Mouse (Mus musculus) MN1 (cell line): Measurements from ENCODE around the gene Tfam.

Source experiments
- DNase-seq: peaks from one replicate; pipeline ENCODE4 v3.0.0-alpha.2; 2016; ENCODE audit warnings: low spot score

Gene Tfam

DNA sequence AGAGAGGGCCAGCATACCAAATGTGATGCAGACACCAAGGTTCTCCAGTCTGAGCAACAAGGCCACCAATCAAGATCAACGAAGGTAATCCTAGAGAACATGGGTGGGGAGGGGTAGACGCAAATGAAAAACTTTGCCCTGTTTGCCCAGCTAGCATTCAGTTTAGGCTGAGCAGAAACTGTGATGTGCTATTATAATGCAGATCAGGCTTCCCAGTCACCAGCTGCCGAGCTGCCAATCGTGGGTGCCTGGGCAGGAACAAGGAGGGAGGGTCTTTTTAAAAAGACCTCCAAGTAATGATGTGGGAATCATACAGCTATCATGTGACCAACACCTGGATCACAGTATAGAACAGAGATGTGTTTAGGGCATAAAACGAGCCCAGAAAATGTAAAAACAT, 15.0 kb downstream of the Tfam start:
- no peak for DNase-seq

DNA sequence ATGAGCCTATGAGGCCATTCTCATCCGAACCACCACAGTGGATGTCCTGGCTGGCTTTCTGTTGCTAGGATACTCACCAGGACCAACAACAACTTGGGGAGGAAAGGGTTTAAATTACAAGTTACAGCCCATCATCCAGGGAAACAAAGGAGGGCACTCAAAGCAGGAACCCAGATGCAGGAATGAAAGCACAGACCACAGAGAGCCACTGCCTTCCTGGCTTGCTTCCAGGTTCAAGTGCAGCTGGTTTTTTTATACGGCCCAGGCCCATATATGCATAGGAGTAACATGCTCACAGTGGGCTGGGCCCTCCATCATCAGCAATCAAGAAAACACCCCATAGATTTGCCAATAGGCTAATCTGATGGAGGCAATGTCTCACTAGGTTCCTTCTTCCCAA, 15.4 kb downstream of the Tfam start:
- no peak for DNase-seq

DNA sequence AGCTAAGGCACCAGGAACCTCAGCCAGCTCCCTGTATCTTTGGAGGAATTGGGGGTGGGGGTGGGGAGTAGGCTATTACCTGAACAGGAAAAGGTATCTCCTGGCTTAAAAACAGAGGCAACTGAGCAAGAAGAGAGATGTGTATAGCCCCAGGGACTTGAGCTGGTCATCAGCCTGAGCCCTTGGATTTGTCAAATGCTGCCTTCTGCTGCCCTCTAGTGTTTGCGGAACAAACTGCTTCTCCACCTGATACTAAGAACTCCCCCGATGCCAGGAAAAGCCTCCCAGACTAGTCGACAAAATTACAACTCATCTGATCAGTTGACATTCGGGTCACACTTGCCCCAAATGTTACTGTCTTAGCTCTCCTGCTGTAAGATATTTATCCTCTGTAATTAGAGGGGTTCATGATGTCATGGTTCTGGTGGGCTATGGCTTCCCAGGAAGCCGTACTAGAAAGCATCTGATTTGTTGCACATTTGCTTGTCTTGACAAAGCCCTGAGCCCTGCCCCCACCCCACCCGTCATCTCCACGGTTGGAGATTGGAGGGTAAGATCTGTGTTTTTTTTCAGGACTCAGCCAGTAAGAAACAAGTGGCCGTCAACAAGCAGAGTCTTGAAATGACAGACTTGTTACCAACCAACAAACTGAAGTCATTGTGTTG, 19.7 kb downstream of the Tfam start:
- DNase-seq: peak; percentile 60

DNA sequence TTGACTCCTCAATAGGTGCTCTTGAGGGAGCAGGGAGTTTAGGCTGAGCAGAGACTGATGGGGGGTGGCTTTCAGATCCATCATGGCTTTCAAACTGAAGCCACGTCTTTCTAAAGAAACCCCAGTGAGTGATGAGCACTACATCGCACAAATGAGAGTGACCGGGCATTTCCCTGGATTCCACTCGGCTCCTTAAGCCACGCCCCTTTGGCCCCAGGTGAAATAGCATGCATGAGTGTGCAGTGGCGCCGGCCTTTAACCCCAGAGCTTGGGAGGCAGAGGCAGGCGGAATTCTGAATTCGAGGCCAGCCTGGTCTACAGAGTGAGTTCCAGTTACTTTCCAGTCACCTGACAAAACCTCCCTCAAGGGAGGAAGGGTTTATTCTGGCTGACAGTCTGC, 22.1 kb downstream of the Tfam start:
- DNase-seq: no peak

DNA sequence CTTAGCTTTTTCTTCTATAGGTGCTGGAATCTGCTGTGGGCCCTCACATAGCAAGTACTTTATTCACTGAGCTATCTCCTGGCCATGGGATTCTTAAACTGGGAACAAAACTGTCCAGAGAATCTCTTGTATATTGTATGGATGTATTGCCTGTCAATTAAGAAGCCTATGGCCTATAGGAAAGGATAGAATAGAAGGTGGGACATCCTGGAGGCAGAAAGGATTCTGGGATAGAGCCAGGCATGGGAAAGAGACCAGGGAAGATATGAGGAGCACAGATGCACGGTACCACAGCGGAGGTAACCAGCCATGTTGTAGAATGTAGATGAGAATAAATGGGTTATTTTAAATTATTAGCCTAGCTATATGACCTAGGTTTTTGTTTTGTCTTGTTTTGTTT, 36.6 kb downstream of the Tfam start:
- DNase-seq: no peak

DNA sequence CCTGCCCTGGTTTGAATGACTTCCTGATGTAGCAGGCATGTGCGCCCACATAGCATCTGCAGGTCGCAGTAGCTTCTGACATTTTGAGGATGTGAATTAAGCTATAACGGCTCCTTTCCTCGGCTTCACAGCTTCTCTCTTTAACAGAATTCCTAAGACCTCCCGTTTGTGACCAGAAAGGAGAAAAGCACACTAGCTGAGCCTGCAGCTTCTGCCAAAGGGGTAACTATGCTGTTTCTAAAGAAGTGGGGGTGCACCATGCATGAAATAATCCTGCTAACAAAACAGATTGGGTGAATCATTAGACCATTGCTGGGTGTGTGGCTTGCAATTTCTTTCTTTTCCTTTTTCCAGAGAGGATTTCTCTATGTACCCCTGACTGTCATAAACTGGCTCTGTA, 37.1 kb downstream of the Tfam start:
- DNase-seq: no peak

DNA sequence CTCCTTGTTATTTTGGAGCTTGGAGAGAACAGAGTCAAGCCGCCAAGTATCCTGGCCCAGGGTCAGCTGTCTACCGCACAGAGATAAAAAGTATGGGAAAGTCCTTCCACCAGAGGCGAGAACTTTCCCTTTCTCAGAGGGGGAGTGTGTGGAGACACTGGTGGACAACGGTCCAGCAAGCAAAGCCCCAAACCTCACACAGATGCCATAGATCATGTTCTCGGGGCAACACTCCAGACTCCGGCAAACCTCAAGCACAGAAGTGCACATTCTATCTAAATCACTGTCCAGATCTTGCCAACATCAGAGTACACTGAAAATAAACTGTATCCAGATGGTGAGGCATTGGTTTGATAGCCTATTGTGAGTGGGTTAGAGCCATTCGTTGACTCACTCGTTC, 39.4 kb downstream of the Tfam start:
- DNase-seq: no peak

DNA sequence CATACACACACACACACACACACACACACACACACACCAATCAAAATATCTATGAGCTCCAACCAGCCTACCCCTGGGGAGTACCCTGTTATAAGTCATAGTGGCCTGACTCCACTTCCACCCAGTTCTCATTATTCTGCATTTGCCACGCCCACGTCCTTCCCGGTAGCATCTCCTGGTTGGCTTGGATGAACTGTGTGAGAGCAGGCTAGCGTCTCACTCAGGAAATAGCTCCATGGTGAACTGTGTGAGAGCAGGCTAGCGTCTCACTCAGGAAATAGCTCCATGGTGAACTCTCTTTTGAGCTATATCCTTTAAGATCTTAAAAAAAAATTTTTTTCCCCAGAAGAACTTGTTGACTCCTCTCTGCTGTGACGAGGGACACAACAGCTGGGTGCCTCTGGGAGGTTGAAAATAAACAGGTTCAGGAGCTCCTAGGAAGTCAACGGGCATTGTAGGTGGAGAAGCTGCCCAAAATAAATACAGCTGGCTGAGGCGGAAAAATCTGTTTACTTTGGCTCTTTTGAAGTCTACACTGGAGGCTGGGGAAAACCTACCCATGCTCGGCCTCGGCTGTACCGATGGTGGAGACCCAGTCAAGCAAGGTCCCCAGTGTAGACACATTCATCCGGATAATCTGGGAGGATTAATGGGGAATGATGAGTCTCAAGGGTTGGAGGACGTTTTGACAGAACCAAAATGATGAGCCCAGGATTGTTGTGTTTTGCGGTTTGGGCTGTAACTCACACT, 40.9 kb downstream of the Tfam start:
- DNase-seq: no peak

DNA sequence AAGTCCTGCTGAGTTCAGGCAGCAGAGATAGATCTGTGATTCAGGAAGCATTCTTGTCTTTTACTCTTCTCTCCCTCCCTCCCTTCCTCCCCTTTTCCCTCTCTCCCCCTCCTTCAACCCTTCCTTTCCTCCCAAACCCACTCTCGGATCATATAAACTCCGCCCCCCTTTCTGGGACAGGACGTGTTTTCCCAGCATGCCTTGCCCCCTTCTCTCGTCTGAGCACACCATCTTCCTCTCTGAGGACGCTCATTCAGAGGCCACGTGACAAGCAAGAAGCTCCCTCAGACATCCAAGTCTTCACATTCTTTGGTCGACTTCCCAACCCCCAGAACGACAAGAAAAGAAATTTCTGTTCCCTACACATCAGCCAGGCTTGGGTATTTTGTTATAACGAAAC, 42.6 kb downstream of the Tfam start:
- DNase-seq: no peak

DNA sequence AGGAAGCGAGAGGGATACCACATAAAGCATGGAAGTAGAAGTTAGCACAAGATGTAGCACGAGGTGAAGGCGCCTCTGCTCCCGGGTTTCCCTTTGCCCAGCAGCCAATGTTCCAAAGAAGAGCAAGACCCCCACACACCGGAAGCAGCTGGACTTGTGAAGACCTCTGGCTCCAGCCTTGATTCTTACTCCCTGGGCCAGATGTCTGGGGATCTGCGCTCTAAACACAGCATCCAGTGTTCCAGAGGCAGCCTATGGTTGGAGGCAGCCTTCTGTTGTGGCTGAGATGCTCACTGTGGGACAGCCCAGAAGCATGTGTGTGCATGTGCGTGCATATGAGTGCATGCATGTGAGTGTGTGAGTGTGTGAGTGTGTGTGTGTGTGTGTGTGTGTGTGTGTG, 43.4 kb downstream of the Tfam start:
- DNase-seq: no peak

DNA sequence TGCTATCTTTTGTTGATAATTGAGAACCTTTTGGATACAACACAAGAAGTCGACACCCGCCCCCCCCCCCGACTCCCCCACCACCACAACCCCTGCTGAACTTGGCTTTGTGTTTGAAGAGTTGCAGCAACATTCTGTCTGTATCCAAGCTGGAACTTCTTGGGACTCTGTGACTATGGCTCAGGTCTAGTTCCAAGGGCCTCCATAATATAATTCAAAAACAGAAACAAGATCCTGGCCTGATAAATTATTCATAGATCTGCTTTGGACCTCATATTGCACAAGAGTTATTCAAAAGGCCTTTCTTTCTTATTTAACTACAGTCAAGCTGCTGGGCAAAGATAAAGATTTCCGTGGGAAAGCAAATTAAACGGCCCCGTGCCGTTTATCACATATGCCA, 44.8 kb downstream of the Tfam start:
- DNase-seq: no peak

DNA sequence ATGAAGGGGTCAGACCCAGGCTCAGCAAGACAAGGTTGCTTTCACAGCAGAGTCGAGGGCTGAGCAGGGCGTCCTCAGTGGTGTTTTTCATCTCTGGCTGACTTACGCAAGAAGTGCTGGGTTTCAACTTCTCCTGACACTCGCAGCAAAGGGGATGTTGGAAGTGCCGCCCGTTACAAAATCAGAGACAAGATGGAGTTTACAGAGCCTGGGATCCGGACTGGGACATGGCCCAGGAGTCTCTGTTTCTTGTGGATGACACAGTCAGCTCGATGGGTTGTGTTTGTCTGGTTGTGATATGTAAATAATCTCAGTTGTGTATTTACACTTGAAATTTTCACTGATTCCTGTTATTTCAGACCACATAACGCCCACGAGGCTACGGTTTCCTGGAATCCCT, 45.2 kb downstream of the Tfam start:
- no peak for DNase-seq

DNA sequence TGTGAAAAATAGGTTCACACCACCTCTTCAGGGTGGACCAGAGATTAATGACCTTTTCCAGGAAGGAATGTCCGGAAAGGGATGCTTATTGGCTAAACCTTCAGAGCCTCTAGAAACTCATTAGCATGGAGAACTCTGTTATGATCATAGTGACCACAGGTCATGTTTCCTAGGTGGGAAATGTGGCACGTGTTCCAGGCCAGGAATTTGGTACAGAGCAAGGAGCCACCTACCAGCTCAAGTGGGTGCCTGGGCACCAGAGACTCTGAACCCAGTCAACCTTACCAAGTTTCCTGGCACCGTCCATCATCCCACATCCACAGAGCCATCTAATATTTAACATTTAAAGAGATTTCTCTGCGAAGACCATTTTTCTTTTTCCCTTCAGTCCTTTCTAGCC, 49.4 kb downstream of the Tfam start:
- DNase-seq: no peak

DNA sequence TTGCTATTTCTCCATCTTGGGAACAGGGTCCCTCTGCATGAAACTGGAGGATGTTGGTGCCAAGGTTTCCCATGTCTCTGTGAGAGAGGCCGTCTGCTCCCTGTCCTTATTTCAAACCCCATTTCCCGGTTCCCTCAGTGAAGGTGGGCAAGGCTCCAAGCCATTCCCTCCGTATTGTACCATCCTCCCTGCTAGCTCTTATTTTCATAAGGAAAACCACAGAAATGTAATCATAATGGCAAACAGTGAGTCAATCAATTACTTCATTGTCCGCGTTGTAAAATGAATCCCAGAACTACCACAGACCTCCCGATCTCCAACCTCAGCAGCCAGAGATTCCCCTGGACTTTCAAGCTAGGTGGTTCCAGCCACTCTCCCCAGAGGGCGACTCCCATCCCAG, 53.0 kb downstream of the Tfam start:
- DNase-seq: no peak

DNA sequence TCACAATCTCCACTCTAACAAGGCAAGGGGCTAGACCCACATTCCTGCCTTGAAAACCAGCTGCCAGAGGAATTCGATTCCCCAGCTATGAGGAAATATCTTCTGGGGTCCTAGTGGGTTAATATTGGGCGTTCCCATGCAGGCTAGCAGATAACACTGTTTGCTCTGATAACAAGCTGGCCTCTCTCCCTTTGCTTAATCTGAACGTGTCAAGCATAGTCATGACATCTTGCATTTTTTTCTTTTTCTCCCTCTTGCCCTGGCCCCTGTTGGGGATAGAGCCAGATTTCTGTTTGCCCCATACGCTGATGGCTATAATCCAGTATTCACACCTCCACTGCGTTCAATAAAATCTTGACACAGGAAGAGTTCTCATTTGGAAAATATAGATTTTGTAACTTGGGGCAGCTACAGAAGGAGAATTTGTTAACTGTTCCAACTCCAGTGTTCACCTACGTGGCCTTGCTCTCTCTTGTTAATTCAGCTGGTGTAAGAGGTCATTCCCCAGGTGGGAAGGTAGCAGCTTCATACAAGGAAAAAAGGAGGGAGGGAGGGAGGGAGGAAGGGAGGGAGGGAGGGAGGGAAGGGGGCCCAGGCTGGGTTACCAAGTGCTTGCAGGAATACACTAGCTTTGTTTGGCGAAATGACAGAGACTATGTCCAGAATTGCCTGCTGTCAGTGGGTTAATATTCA, 54.6 kb downstream of the Tfam start:
- no peak for DNase-seq

DNA sequence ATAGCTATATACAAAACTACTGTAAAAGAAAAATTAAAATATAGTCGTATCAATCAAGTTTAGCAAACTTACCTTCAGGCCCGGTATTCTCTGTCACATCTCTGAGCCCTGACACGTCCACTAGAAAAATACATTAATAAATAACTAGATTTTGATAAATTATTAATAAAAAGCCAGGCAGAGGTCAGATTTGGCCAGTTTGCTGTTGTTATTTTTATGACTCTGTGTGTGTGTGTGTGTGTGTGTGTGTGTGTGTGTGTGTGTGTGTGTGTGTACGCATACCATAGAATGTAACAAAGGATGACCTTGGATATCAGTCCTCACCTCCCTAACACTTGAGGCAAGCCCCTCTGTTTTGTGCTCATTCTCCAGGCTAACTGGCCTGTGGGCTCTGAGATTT, 56.1 kb downstream of the Tfam start:
- no peak for DNase-seq

DNA sequence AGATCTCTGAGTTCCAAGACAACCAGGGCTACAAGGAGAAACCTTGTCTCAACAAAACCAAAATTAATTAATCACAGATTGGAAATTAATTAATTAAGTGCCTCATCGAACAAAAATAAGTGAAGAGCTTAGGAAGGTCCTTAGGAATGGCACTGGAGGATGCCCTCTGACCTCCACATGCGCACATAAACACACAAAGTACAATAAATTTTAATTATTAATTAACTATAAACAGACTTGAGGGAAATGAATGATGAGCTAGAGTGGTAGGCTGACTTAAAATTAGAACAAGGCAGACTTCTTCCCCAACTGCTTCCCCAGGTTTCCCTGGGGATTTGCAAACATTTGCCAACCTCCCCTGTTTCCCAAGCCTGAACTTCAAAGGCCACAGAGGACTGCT, 57.0 kb downstream of the Tfam start:
- no peak for DNase-seq

DNA sequence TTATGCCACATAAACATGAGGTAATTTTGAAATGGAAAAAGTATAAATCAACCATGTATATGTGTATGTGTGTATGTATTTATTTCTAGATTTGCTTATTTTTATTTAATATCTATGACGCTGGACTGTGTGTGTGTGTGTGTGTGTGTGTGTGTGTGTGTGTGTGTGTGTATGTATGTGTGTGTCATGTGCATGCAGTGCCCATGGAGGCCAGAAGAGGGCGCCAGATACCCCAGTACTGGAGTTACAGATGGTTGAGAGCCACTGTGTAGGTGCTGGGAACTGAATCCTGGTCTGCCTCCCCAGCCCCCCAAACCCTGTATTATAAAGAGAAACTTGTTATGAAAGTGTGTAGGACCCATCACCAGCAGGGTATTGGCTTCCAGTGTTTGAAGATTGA, 58.0 kb downstream of the Tfam start:
- no peak for DNase-seq

DNA sequence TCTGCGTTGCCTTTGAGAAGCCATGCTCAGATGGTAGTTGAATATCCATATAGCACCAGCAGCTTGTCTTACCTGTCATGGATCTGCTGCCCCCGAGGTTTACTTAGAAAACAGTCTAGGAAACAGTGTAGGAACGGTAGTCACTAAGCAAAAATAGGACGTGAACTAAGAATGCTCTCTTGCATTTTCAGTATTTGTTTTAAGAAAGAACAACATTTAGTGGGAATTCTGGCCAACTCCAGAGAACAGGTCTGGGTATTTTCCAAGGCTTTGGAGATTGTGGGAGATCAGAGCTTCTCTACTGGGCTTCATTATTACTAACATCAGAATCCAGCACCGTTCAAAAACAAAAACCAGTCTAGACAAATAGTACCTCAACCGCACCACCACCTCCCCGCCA, 60.9 kb downstream of the Tfam start:
- DNase-seq: no peak

DNA sequence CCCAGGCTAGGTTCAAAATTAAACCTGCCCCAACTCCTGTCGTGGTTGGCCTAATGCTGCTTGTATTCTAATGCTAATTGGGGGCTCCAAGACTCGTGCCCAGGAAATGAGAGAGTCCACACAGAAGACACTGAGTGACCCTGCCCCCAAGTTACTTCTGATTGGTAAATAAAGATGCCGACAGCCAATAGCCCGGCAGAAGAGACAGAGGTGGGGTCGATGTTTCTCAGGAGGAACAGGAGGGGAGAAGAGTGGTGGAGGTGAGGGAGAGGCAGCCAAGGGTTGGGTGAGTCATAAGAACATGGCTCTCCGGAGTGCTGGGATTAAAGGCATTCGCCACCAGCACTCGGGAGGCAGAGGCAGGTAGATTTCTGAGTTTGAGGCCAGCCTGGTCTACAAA, 61.7 kb downstream of the Tfam start:
- DNase-seq: no peak
